Mouse (Mus musculus): ENCODE measurements around the gene Sox8. TPM values are rescaled to one million over a fixed set of nuclear protein-coding genes. Genes with fewer than 3 reads are reported as not detected.
A peak's percentile ranks its signal among the peaks of the same experiment; 100 is the strongest.

Gene Sox8
- polyA plus RNA-seq (2015; fragmentation: Nextera tagmentation; extraction: Ambion mirVana), result 1.7 and 2.5 TPM in 2 replicates

DNA sequence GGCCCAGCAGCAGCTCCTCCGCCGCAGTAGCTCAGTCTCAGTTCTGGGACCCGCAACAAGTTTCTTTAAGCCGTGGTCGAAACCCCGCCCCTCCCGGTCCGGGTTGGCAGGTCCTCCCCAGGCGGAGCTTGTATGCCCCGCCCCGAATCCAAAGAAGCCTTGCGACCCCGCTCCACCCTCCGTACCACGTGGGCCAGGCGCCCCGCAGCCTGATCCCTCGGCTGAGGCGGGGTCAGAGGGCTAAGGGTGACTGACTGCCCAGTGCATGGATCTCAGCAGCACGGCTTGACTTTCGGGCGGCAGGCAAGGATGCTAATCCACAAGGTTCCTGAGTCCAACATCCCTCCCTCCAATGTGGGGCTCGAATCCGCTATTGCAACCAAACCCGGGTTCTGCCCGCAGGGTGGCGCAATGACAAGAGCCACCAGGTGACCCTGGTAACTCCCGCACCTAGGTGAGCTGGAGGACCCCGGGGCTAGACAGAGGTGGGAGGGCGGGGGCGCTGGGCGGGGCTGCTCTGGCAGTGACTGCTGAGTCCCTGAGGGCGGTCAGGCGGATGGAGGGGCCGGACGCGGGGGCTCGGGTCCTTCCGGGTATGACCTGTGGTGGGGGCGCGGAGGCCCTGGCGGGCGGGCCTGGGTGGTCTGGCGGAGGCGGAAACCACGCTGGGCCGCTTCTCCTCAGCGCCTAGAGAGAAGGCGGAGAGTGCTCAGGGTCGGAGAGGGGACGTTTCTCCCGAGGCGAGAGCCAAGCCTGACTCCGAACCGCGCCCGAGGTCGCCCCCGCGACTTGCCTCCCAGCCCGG is at the start of gene Sox8:
TSS of gene Sox8 (minus strand) at position 39 of the 805 bp plus-strand sequence.
- Histone ChIP-seq H3K4me3 (ENCODE audit: low read depth, low read length) (peak within 1 kb of the TSS; percentile 47), H3K4me2 (replicated peaks; ENCODE audit: low read depth) (peak within 1 kb of the TSS; percentile 76), H3K4me1 (replicated peaks; ENCODE audit: control insufficient read depth, insufficient read depth, low read length) (no peaks in the 10 kb centered on the region), H3K9me3 (ENCODE audit: control insufficient read depth) (no peaks in the 10 kb centered on the region), H3K27ac (ENCODE audit: low read depth, low read length) (no peak within 1 kb of the TSS), H3K36me3 (ENCODE audit: control insufficient read depth, insufficient read depth) (no peaks in the 10 kb centered on the region), H3K27me3 (replicated peaks; ENCODE audit: control insufficient read depth, insufficient read depth, low read length) (peaks cover 44% of the 10 kb centered on the region), H3K9ac (ENCODE audit: low read depth, low read length) (peak within 1 kb of the TSS; percentile 26)
- peak; percentile 52 for TF ChIP-seq CTCF (IDR thresholded peaks at IDR 0.05; ENCODE audit: low read depth)
- 1% methylated on average over 61 of the region's 61 CpGs for WGBS
- peak; percentile 55 for ATAC-seq

DNA sequence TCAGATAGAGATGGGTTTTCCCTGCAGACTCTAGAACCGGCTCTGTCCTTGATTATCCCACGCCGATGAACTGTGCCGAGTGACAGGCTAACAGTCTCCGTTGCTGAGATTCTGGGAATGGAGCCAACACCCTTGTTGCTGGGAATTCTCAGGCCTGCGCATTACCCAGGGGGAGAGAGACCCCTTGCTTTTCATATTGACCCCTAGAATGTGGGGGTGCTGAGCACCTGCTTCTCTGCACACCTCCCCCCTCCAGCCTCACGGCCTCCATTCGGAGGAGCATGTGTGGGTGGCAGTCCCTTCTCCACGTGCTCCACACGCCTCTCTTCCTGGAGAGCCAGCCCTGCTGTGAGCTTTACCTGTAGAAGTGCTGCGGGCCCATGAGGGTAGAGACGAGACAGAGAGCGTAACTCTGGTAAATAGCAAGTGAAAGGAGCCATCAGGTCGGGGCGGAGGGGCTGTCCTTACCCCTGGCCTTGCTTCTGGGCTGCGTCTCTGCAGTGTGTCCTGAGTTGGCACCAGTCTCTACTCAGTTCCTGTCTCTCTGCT is 48.1 kb upstream of the Sox8 start:
- WGBS, result 65% methylated on average over 16 of the region's 16 CpGs
- no peak overlapping the region for H3K9ac ChIP-seq (ENCODE audit: low read depth, low read length)
- H3K4me2 ChIP-seq (replicated peaks; ENCODE audit: low read depth), result no peak overlapping the region
- no peak overlapping the region for H3K4me3 ChIP-seq (ENCODE audit: low read depth, low read length)
- no peak overlapping the region for H3K27ac ChIP-seq (ENCODE audit: low read depth, low read length)
- H3K36me3 ChIP-seq (ENCODE audit: control insufficient read depth, insufficient read depth), result peaks cover 10% of the 10 kb centered on the region; the same call in 1 of the 2 replicates
- no peak for ATAC-seq
- no peaks in the 10 kb centered on the region for H3K4me1 ChIP-seq (replicated peaks; ENCODE audit: control insufficient read depth, insufficient read depth, low read length)
- TF ChIP-seq CTCF (IDR thresholded peaks at IDR 0.05; ENCODE audit: low read depth), result no peak
- no peaks in the 10 kb centered on the region for H3K27me3 ChIP-seq (replicated peaks; ENCODE audit: control insufficient read depth, insufficient read depth, low read length)
- no peaks in the 10 kb centered on the region for H3K9me3 ChIP-seq (ENCODE audit: control insufficient read depth)

- no peak for ATAC-seq
- TF ChIP-seq CTCF (IDR thresholded peaks at IDR 0.05; ENCODE audit: low read depth), result no peak
Observed at GRCm38 (mm10) chr17:25614723-25615510, 44.4 kb upstream of the Sox8 start.

DNA sequence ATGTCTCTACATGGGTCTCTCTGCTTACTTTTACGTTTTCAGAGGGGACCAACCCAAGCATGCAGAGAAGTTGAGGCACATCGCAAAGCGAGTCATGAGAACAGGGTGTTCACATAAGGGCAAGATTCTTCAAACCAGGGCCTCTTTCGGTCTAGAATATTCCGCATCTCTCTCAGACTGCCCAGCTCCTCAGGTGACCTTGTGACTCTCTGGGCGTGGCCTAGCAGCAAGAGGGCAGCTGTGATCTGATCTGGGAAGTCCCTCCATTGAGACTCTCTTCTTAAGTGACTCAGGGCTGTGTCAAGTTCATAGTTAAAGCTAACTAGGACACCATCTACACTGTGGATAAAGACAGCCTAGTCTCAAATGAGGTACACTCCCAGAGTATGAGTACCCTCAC is 42.8 kb upstream of the Sox8 start:
- Histone ChIP-seq H3K9me3 (ENCODE audit: control insufficient read depth) (no peaks in the 10 kb centered on the region), H3K9ac (ENCODE audit: low read depth, low read length) (no peak overlapping the region), H3K36me3 (ENCODE audit: control insufficient read depth, insufficient read depth) (peaks cover 24% of the 10 kb centered on the region; the same call in 1 of the 2 replicates), H3K4me1 (replicated peaks; ENCODE audit: control insufficient read depth, insufficient read depth, low read length) (no peaks in the 10 kb centered on the region), H3K27ac (ENCODE audit: low read depth, low read length) (no peak overlapping the region), H3K4me3 (ENCODE audit: low read depth, low read length) (no peak overlapping the region), H3K27me3 (replicated peaks; ENCODE audit: control insufficient read depth, insufficient read depth, low read length) (no peaks in the 10 kb centered on the region), H3K4me2 (replicated peaks; ENCODE audit: low read depth) (no peak overlapping the region)
- TF ChIP-seq CTCF (IDR thresholded peaks at IDR 0.05; ENCODE audit: low read depth), result no peak
- 89% methylated on average over 6 of the region's 6 CpGs for WGBS
- no peak for ATAC-seq

More at GRCm38 (mm10) chr17:25614723-25615510, 44.4 kb upstream of the Sox8 start:
- no peak overlapping the region for H3K9ac ChIP-seq (ENCODE audit: low read depth, low read length)
- no peaks in the 10 kb centered on the region for H3K9me3 ChIP-seq (ENCODE audit: control insufficient read depth)
- H3K4me3 ChIP-seq (ENCODE audit: low read depth, low read length), result no peak overlapping the region
- 90% methylated on average over 10 of the region's 10 CpGs for WGBS
- H3K4me1 ChIP-seq (replicated peaks; ENCODE audit: control insufficient read depth, insufficient read depth, low read length), result no peaks in the 10 kb centered on the region
- H3K27ac ChIP-seq (ENCODE audit: low read depth, low read length), result no peak overlapping the region
- H3K4me2 ChIP-seq (replicated peaks; ENCODE audit: low read depth), result no peak overlapping the region
- H3K36me3 ChIP-seq (ENCODE audit: control insufficient read depth, insufficient read depth), result peaks cover 24% of the 10 kb centered on the region; the same call in 1 of the 2 replicates
- no peaks in the 10 kb centered on the region for H3K27me3 ChIP-seq (replicated peaks; ENCODE audit: control insufficient read depth, insufficient read depth, low read length)

- Histone ChIP-seq H3K4me2 (replicated peaks; ENCODE audit: low read depth) (no peak overlapping the region), H3K4me1 (replicated peaks; ENCODE audit: control insufficient read depth, insufficient read depth, low read length) (no peaks in the 10 kb centered on the region), H3K27ac (ENCODE audit: low read depth, low read length) (no peak overlapping the region), H3K36me3 (ENCODE audit: control insufficient read depth, insufficient read depth) (peaks cover 24% of the 10 kb centered on the region; the same call in 1 of the 2 replicates), H3K9me3 (ENCODE audit: control insufficient read depth) (no peaks in the 10 kb centered on the region), H3K27me3 (replicated peaks; ENCODE audit: control insufficient read depth, insufficient read depth, low read length) (no peaks in the 10 kb centered on the region), H3K4me3 (ENCODE audit: low read depth, low read length) (no peak overlapping the region), H3K9ac (ENCODE audit: low read depth, low read length) (no peak overlapping the region)
- no peak for ATAC-seq
- TF ChIP-seq CTCF (IDR thresholded peaks at IDR 0.05; ENCODE audit: low read depth), result no peak
- 81% methylated on average over 9 of the region's 9 CpGs for WGBS
Observed at GRCm38 (mm10) chr17:25612537-25612936, 42.1 kb upstream of the Sox8 start.

DNA sequence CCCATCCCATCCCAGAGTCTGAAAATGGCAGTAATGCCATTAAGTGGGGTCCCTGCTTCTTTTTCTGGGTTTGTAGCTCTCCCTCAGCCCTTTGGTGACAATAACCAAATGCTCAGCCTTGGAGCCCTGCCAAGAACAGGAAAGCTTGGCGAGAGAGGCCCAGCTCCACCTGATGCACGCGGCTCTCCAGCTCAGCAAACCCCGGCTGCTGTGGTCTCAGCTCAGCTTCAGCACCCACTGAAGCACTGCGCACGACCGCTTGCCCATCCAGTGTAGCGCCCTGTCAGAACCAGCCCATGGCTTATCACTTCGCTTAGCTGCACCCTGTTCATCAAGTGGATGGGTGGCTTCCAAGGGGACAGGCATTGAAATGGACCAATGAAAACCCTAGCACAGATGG is 39.7 kb upstream of the Sox8 start:
- no peak overlapping the region for H3K9ac ChIP-seq (ENCODE audit: low read depth, low read length)
- WGBS, result 41% methylated on average over 9 of the region's 9 CpGs

More for the DNA sequence above, 39.7 kb upstream of the Sox8 start:
- no peaks in the 10 kb centered on the region for H3K4me1 ChIP-seq (replicated peaks; ENCODE audit: control insufficient read depth, insufficient read depth, low read length)
- ATAC-seq, result no peak
- H3K4me2 ChIP-seq (replicated peaks; ENCODE audit: low read depth), result no peak overlapping the region
- peaks cover 24% of the 10 kb centered on the region; the same call in 1 of the 2 replicates for H3K36me3 ChIP-seq (ENCODE audit: control insufficient read depth, insufficient read depth)
- H3K27ac ChIP-seq (ENCODE audit: low read depth, low read length), result no peak overlapping the region
- H3K9me3 ChIP-seq (ENCODE audit: control insufficient read depth), result no peaks in the 10 kb centered on the region
- no peak overlapping the region for H3K4me3 ChIP-seq (ENCODE audit: low read depth, low read length)
- TF ChIP-seq CTCF (IDR thresholded peaks at IDR 0.05; ENCODE audit: low read depth), result no peak
- H3K27me3 ChIP-seq (replicated peaks; ENCODE audit: control insufficient read depth, insufficient read depth, low read length), result no peaks in the 10 kb centered on the region

Data from intestine, postnatal 0 days (tissue).